In the genomic region with DNA sequence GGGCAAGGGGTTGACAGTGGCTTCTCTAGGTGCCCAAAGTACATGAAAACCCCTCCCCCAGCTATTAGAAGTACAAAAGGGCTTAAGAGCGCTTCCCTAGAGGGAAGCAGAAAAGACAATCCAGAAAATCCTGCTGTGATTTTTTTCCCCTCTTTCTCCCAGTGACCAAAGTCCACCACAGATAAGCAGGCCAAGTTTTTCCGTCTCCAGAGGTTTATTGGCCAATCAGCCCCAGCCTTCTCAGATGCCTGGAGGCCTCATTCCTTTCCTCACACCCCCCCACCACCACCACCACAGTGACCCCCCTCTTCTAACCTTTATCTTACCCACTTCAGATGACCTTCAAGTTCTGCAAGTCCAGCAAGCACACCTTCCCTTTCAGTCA, we compare ENCODE assay signal across 20 mouse cellular contexts. TPM values are rescaled to one million over a fixed set of nuclear protein-coding genes. Genes with fewer than 3 reads are reported as not detected.
DNase-seq lines count a peak whose midpoint lies in the region; ATAC-seq and TF ChIP-seq lines count a peak whose summit lies in the region.
"Had no signal": no experiment of that assay in that cellular context is flagged by ENCODE, and none has a peak within 500 bp of the region (broad histone marks: within the 10 kb centered on the region; RNA-seq: fewer than 3 reads in every experiment).

No protein-coding gene starts in this region.

- ATAC-seq in liver, embryonic 12.5 days, result no peak
- ATAC-seq in intestine, embryonic 15.5 days, result peak; percentile 68
- ATAC-seq in stomach, embryonic 15.5 days (ENCODE audit: insufficient read depth, low FRiP score, low read depth), result peak; percentile 41
- ATAC-seq: activated CD4-positive, CD25-positive, alpha-beta regulatory T cell, adult 4 months; hindbrain, postnatal 0 days had no signal

- H3K27me3 ChIP-seq in liver, adult 2 months (ENCODE audit: control insufficient read depth, insufficient read depth, low read length), result no peaks in the 10 kb centered on the region
- peaks cover 55% of the 10 kb centered on the region for H3K27me3 ChIP-seq in liver, embryonic 12.5 days (replicated peaks)
- no peaks in the 10 kb centered on the region for H3K27me3 ChIP-seq in intestine, embryonic 15.5 days (replicated peaks)
- no peaks in the 10 kb centered on the region for H3K27me3 ChIP-seq in stomach, embryonic 15.5 days (replicated peaks)
- H3K27me3 ChIP-seq: CH12.LX had no signal

- no peak overlapping the region; the same call in 1 of the 2 replicates for H3K9ac ChIP-seq in liver, adult 2 months (ENCODE audit: low read depth, low read length)
- H3K9ac ChIP-seq in liver, embryonic 12.5 days, result no peak overlapping the region
- H3K9ac ChIP-seq in intestine, embryonic 15.5 days, result no peak overlapping the region
- no peak overlapping the region for H3K9ac ChIP-seq in stomach, embryonic 15.5 days
- H3K9ac ChIP-seq: liver, embryonic 14.5 days had no signal

- H3K9me3 ChIP-seq in liver, embryonic 12.5 days (replicated peaks), result no peaks in the 10 kb centered on the region
- no peaks in the 10 kb centered on the region for H3K9me3 ChIP-seq in intestine, embryonic 15.5 days
- H3K9me3 ChIP-seq in stomach, embryonic 15.5 days, result no peaks in the 10 kb centered on the region
- H3K9me3 ChIP-seq: embryonic facial prominence, embryonic 10.5 days had no signal

- DNase-seq in adrenal gland, postnatal 14 days, result peak; percentile 47
- no peak for DNase-seq in adrenal gland, postnatal 25 days
- DNase-seq in liver, adult 2 months (ENCODE audit: extremely low read depth, low read depth, low spot score), result no peak
- no peak for DNase-seq in left cerebral cortex, adult 8-10 months (ENCODE audit: low spot score in 2 of 2)
- DNase-seq in left cerebral cortex, adult 11 months (ENCODE audit: low spot score), result no peak
- DNase-seq: cerebellum, postnatal 14 days; gastrocnemius, postnatal 36 days; heart, postnatal 36 days; midbrain, embryonic 14.5 days had no signal

- no peak for TF ChIP-seq CTCF in liver, adult 2 months (IDR thresholded peaks at IDR 0.05; ENCODE audit: low read depth, low read length)

- H3K4me1 ChIP-seq in liver, adult 2 months (ENCODE audit: control insufficient read depth, insufficient read depth, low read length), result peaks cover 34% of the 10 kb centered on the region
- H3K4me1 ChIP-seq in liver, embryonic 12.5 days, result peaks cover 53% of the 10 kb centered on the region
- peaks cover 33% of the 10 kb centered on the region for H3K4me1 ChIP-seq in intestine, embryonic 15.5 days (replicated peaks)
- peaks cover 26% of the 10 kb centered on the region for H3K4me1 ChIP-seq in stomach, embryonic 15.5 days

- 25% methylated on average over 2 of the region's 2 CpGs for WGBS in liver, adult 2 months
- 41% methylated on average over 2 of the region's 2 CpGs for WGBS in liver, embryonic 12.5 days (ENCODE audit: insufficient replicate concordance)
- WGBS in intestine, embryonic 15.5 days, result 60% methylated on average over 2 of the region's 2 CpGs
- WGBS in stomach, embryonic 15.5 days, result 58% methylated on average over 2 of the region's 2 CpGs

- no peaks in the 10 kb centered on the region for H3K36me3 ChIP-seq in liver, adult 2 months (ENCODE audit: control insufficient read depth, insufficient read depth, low read length)
- no peaks in the 10 kb centered on the region for H3K36me3 ChIP-seq in liver, embryonic 12.5 days
- H3K36me3 ChIP-seq in intestine, embryonic 15.5 days, result no peaks in the 10 kb centered on the region
- no peaks in the 10 kb centered on the region for H3K36me3 ChIP-seq in stomach, embryonic 15.5 days
- H3K36me3 ChIP-seq: embryonic facial prominence, embryonic 10.5 days had no signal

- no peak overlapping the region for H3K4me2 ChIP-seq in liver, embryonic 12.5 days
- H3K4me2 ChIP-seq in intestine, embryonic 15.5 days (replicated peaks), result 0 out of 2 replicates have a peak overlapping the region, but pooled peaks have one; percentile 17
- H3K4me2 ChIP-seq in stomach, embryonic 15.5 days, result no peak overlapping the region
- H3K4me2 ChIP-seq: heart, embryonic 11.5 days had no signal

- no peak for TF ChIP-seq POLR2A in liver, adult 2 months (IDR thresholded peaks at IDR 0.05; ENCODE audit: extremely low read depth, insufficient read depth, low read length)

- peak overlapping the region; percentile 95 for H3K27ac ChIP-seq in liver, adult 2 months (replicated peaks; ENCODE audit: insufficient read depth, low read depth, low read length)
- H3K27ac ChIP-seq in liver, embryonic 12.5 days, result no peak overlapping the region
- H3K27ac ChIP-seq in intestine, embryonic 15.5 days, result peak overlapping the region; percentile 74
- peak overlapping the region; percentile 78 for H3K27ac ChIP-seq in stomach, embryonic 15.5 days
- H3K27ac ChIP-seq: embryonic facial prominence, embryonic 10.5 days; liver, embryonic 14.5 days; macrophage had no signal

- peaks cover 3% of the 10 kb centered on the region; the same call in 1 of the 2 replicates for H3K79me2 ChIP-seq in liver, adult 2 months (ENCODE audit: control insufficient read depth, insufficient read depth, low read length)

- H3K4me3 ChIP-seq in liver, adult 2 months (ENCODE audit: insufficient read depth, low read depth, low read length), result no peak overlapping the region
- no peak overlapping the region for H3K4me3 ChIP-seq in liver, embryonic 12.5 days
- H3K4me3 ChIP-seq in intestine, embryonic 15.5 days (replicated peaks), result no peak overlapping the region
- H3K4me3 ChIP-seq in stomach, embryonic 15.5 days (replicated peaks), result no peak overlapping the region
- H3K4me3 ChIP-seq: embryonic facial prominence, embryonic 10.5 days; erythroblast, embryonic 14.5 days had no signal

RNA-seq across cellular contexts. Expression of gene Kifc3, which starts 58.0 kb away (rescaled TPM):
- 94.1 and 104 TPM in 2 replicates for total RNA-seq in adrenal gland, postnatal 14 days (2021)
- total RNA-seq in adrenal gland, postnatal 25 days (2021), result 108 and 116 TPM in 2 replicates
- 6.8 and 9.3 TPM in 2 replicates for total RNA-seq in liver, adult 2 months (2014; rRNA removed)
- 17.3 and 28.3 TPM in 2 replicates for polyA plus RNA-seq in liver, adult 2 months (2012; rRNA removed)
- polyA plus RNA-seq in liver, embryonic 12.5 days (2016; fragmentation: Nextera tagmentation; extraction: Ambion mirVana), result 6.2 and 8.8 TPM in 2 replicates
- 28.6 and 31.3 TPM in 2 replicates for polyA plus RNA-seq in intestine, embryonic 15.5 days (2015; fragmentation: Nextera tagmentation; extraction: Ambion mirVana)
- 21.2 and 23.1 TPM in 2 replicates for polyA plus RNA-seq in stomach, embryonic 15.5 days (2015; fragmentation: Nextera tagmentation; extraction: Ambion mirVana)
- total RNA-seq in left cerebral cortex, adult 8-10 months (2022), result 10 to 100 TPM; 52.8 to 71.1 (median 56.8) TPM
